Mouse (Mus musculus) liver, embryonic 11.5 days (tissue): ENCODE data around the gene Hook1. TPM values are rescaled to one million over a fixed set of nuclear protein-coding genes. Genes with fewer than 3 reads are reported as not detected.

Experiments used
- ATAC-seq: fragments of 200-750 bp; cut with Nextera tagmentation; replicated peaks from 2 replicates; pipeline ENCODE4 v1.8.0; 2017; ENCODE audit warnings: moderate number of reproducible peaks, mild to moderate bottlenecking, moderate TSS enrichment, moderate library complexity; ENCODE audit not compliant: low FRiP score
- DNase-seq: peaks from one replicate; pipeline ENCODE4 v3.0.0-alpha.2; 2017; ENCODE audit warnings: low spot score
- H3K27ac ChIP-seq: fragments of 300-500 bp; sonication (generic); 2 replicates; pipeline ENCODE4 v1.5.1; 2014; ENCODE audit warnings: mild to moderate bottlenecking, low read depth, low read length, control low read depth
- H3K27me3 ChIP-seq: fragments of 300-500 bp; sonication (generic); replicated peaks from 2 replicates; pipeline ENCODE4 v1.6.1; 2014; ENCODE audit warnings: low read length, mixed read lengths; ENCODE audit not compliant: control insufficient read depth, insufficient read depth
- H3K36me3 ChIP-seq: fragments of 300-500 bp; sonication (generic); 2 replicates; pipeline ENCODE4 v1.6.1; 2014; ENCODE audit warnings: mild to moderate bottlenecking, low read length, moderate library complexity, mixed read lengths; ENCODE audit not compliant: control insufficient read depth, insufficient read depth
- H3K4me1 ChIP-seq: fragments of 300-500 bp; sonication (generic); replicated peaks from 2 replicates; pipeline ENCODE4 v1.6.1; 2014; ENCODE audit warnings: low read length, mixed read lengths; ENCODE audit not compliant: control insufficient read depth, insufficient read depth
- H3K4me2 ChIP-seq: fragments of 300-500 bp; sonication (generic); 2 replicates; pipeline ENCODE4 v1.6.1; 2014; ENCODE audit warnings: mild to moderate bottlenecking, control low read depth, moderate library complexity
- H3K4me3 ChIP-seq: fragments of 300-500 bp; sonication (generic); 2 replicates; pipeline ENCODE4 v1.5.1; 2014; ENCODE audit warnings: low read depth, low read length, control low read depth
- H3K9ac ChIP-seq: fragments of 300-500 bp; sonication (generic); 2 replicates; pipeline ENCODE4 v1.6.1; 2014; ENCODE audit warnings: low read depth, low read length, control low read depth
- H3K9me3 ChIP-seq: fragments of 300-500 bp; sonication (generic); 2 replicates; pipeline ENCODE4 v1.6.1; 2016; ENCODE audit warnings: low read length, inconsistent platforms, mixed read lengths; ENCODE audit not compliant: control insufficient read depth
- WGBS: fragments of 180-500 bp; shearing (Covaris S2); extraction: QIAGEN DNeasy Blood & Tissue Kit; methylation state at CpG from one replicate; pipeline ENCODE4 v1.1.7; 2014; 5-methylcytosine and 5-hydroxymethylcytosine counted together
- polyA plus RNA-seq: library from polyadenylated mRNA; unstranded; fragments of >200 nt; fragmentation: Nextera tagmentation; extraction: Ambion mirVana; gene quantifications from 2 replicates; pipeline ENCODE4 v1.2.1, GENCODE M21; 2014

Gene Hook1
- polyA plus RNA-seq, 1 experiment from 2014 or later: 13.8 TPM

DNA sequence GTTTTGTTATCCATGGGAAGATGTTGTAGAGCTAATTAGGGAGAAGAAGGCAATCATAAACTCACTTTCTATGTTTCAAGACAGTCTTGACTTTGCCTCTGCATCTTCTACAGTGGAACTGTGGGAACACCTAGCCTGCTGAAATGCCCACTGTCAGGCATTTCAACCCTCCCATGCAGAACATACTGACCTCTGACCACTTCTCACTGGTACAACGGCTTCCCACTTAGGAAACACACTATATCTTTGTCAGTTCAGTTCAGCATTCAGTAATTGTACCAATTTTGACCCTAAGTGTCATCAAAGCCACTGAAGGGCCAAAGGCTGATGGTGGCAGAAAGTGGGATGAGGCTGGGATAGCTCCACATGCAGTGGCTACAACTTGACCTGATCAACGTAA, 95.0 kb downstream of the Hook1 start:
- Histone ChIP-seq H3K36me3 (no peaks in the 10 kb centered on the region), H3K27ac (no peak overlapping the region), H3K27me3 (no peaks in the 10 kb centered on the region), H3K4me3 (no peak overlapping the region), H3K9me3 (no peaks in the 10 kb centered on the region), H3K4me2 (no peak overlapping the region), H3K9ac (no peak overlapping the region), H3K4me1 (no peaks in the 10 kb centered on the region)
- no peak for ATAC-seq
- 72% methylated on average over 2 of the region's 2 CpGs for WGBS
- no peak for DNase-seq

Other genes starting within 250 kb of the Hook1 start
- gene Cyp2j13, start 110.3 kb downstream of the Hook1 start, polyA plus RNA-seq: not detected in 2 replicates
- not detected in 2 replicates for gene Cyp2j12, start 173.9 kb downstream of the Hook1 start, polyA plus RNA-seq